Mouse (Mus musculus): ENCODE measurements around the gene Ehd4.

The Ehd4 gene

GRCm38 (mm10) chr2:120144390-120144789, 10.0 kb downstream of the Ehd4 start:
- DNase-seq (ENCODE audit: low spot score) = no peak

DNA sequence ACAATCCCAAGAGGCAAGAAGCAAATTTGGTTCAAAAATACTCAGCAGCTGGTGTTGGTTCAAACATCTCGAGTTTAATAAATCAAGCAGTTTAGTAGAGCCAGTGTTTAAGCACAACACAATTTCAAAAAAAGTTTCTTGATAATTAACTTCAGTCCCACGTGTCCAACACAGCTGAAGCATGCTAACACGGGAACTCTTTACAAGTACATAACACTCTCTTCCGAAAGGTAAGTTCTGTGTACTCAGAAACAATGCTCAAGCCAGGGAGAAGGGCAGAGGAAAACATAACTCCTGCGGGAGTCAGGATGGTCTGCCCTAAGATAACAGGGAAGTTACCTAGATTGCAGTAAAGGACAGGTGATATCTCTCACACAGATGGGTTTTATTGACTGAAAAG, 12.1 kb downstream of the Ehd4 start:
- DNase-seq (ENCODE audit: low spot score) = no peak

GRCm38 (mm10) chr2:120141671-120142070, 12.7 kb downstream of the Ehd4 start:
- DNase-seq (ENCODE audit: low spot score) = no peak

DNA sequence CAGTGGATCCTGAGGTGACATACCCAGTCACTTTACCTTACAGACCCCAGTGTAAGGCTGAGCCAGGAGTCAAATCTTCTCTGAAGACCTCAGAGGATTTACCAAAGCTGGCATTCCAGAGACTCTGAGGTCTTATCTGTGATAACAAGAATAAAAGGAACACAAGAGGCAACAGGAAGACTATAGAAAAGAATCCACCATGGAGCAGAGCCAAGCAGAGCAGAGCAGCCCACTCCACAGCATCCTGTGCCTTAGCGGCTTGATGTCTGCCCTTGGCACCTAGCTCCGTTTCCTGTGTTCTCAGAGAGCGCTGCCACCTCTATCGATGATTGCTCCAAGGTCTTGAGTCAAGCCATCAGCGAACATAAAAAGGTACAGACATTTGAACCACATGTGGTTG, 14.1 kb downstream of the Ehd4 start:
- no peak for DNase-seq (ENCODE audit: low spot score)

- no peak for DNase-seq (ENCODE audit: low spot score)
Measured at GRCm38 (mm10) chr2:120139091-120139490, 15.3 kb downstream of the Ehd4 start.

- no peak for DNase-seq (ENCODE audit: low spot score)
Measured at GRCm38 (mm10) chr2:120137281-120137680, 17.1 kb downstream of the Ehd4 start.

DNA sequence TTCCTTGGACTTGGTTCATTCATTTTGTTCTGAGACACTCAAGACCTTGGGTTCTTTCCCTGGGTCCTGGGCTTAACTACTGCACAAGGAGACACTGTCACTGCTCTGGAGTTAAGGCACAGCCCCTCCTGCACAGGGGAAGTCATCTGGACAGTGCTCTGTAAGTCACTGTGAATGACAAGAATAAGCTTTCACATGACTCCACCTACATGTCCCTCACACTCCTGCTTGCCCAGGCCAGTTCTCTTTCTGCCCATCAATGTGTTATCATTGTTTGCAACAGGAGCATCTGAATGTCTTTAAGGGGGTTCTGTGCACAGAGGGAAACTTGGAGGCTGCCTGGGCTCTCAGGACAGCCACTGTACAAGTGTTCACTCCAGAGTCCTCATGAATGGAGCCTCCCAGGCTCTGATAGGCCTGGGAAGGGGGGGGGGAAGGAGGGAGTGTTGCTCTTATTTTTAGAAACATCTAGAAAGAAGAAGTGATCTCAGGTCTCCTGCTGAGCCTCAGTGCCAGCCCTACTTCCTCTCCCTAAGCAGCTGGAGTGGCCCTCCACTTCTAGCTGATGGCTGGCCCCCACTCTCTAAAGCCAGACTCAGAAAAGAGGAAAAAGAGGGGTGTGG, 19.8 kb downstream of the Ehd4 start:
- DNase-seq (ENCODE audit: low spot score) = no peak

GRCm38 (mm10) chr2:120131881-120132280, 22.5 kb downstream of the Ehd4 start:
- DNase-seq (ENCODE audit: low spot score) = no peak

DNA sequence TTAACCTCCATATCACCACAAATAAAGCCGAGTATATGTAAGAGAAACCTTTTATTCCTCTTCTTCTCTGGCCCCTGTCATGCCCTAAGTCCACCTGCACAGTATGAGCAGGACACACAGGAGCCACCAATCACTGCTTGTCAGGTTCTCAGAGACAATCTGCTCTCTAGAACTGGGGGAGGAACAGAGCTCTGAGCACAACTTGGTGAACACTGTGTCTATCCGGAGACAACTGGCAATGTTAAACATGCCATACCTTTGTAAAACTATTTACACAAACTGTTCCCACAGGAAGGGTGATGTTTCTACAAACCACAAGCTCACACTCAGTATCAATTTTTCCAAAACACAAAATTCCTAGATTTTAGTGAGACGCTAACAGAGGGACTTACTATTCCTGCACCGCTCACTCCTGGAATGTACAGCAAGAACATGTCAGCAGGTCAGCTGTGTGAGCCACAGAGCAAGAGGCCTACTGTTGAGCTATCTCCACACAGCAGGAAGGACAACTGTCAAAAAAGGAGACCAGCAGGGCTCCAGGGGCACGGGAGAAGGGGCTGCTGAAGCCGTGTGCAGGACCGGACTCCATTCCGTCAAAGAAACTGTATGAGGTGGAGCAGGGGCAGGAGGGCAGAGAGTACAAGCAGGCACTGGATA, 25.0 kb downstream of the Ehd4 start:
- no peak for DNase-seq (ENCODE audit: low spot score)

DNA sequence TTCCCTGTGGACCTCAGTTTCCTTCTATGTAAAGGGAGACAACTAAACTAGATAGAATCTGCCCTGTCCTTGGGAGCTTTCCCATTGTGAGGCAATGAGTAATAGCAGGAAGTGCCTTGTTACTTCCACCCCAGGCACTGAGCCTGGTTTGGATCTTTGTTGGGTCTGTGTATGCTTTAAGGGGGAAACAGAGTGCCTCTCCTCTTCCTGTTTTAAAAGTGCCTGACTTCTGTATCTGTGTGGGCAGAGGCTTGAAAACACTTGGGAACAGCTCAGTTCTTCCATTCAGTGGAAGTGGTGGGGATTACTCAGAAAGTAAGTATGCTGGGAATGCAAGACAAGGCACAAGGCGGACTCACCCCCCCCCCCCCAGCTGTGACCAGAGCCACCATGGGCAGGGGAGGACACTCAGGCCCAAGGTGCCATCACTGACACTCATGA, 25.8 kb downstream of the Ehd4 start:
- DNase-seq (ENCODE audit: low spot score) = peak; percentile 40

DNA sequence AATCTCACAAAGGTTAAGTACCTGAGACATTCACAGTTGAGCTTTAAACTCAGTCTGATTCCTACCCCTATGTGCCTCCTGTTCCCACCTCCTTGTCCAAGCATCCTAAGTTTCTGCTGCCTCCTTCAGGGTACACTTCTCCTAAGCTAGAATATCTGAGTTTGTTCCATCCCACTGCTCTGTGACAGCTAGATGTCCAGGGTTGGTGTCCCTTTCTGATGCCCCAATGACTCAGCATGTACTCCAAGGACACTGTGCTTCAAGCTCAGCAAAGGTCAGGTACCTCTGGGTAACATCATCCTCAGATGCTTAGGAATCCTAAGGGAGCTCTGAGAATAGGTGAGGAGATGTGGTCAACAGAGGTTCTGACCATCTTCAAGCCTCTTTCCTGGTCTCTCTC, 26.4 kb downstream of the Ehd4 start:
- DNase-seq (ENCODE audit: low spot score) = no peak

DNA sequence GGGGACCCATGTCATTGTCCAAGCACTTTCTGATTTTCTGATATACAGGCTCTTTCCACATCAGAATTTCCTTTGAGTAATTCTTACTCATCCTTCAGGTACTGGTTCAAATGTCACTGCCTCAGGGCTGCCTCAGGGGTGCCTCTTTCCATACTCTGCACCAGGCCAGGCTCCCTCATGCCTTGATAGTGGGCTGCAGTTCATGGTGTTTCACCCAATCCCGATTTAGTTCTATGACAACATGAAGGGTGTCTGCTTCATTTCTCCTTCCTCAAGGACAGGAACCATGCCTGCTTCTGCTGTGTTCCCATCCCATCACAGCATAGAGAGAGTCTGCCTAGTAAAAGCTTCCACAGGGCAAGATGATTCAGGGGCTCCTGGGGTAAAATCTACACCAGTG, 27.5 kb downstream of the Ehd4 start:
- DNase-seq (ENCODE audit: low spot score) = no peak

GRCm38 (mm10) chr2:120126408-120126807, 28.0 kb downstream of the Ehd4 start:
- no peak for DNase-seq (ENCODE audit: low spot score)

GRCm38 (mm10) chr2:120125461-120125860, 28.9 kb downstream of the Ehd4 start:
- DNase-seq (ENCODE audit: low spot score) = no peak

- no peak for DNase-seq (ENCODE audit: low spot score)
Measured at GRCm38 (mm10) chr2:120124946-120125345, 29.5 kb downstream of the Ehd4 start.

DNA sequence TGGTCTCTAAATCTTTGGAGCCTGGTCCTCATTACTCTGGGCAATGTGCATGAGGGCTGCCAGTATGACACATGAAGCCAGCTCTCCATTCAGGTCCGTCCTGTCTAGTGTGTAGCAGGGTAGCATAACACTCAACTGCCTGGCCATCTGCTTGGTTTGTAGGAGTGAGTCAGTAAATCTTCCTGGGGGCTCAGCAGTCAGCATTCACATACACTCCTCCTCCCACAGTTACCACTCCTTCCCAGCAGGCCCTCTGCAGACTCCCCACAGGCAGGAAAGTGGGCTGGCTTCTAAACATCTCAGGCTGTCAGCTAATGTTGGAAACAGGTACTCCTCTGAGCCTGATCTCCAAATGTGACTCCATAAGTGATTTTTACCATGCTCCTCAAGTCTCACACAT, 30.3 kb downstream of the Ehd4 start:
- DNase-seq (ENCODE audit: low spot score) = no peak

GRCm38 (mm10) chr2:120122983-120123382, 31.4 kb downstream of the Ehd4 start:
- no peak for DNase-seq (ENCODE audit: low spot score)

GRCm38 (mm10) chr2:120117346-120117745, 37.1 kb downstream of the Ehd4 start:
- DNase-seq (ENCODE audit: low spot score) = no peak

DNA sequence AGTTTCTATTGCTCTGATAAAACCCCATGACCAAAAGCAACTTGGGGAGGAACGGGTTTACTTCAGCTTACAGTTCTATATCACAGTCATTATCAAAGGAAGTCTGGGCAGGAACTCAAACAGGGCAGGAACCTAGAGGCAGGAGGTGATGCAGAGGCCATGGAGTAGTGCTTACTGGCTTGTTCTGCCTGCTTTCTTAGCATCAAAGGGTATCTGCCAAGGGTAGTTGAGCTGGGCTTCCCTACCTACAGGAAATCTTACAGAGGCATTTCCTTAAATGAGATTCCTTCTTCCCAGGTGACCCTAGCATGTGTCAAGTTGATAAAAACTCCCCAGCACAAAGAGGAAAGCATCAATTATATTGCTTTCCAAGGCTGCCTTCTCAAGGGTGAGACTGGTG, 38.0 kb downstream of the Ehd4 start:
- no peak for DNase-seq (ENCODE audit: low spot score)

- no peak for DNase-seq (ENCODE audit: low spot score)
Measured at GRCm38 (mm10) chr2:120114977-120115376, 39.4 kb downstream of the Ehd4 start.

- no peak for DNase-seq (ENCODE audit: low spot score)
Measured at GRCm38 (mm10) chr2:120113963-120114362, 40.4 kb downstream of the Ehd4 start.

DNA sequence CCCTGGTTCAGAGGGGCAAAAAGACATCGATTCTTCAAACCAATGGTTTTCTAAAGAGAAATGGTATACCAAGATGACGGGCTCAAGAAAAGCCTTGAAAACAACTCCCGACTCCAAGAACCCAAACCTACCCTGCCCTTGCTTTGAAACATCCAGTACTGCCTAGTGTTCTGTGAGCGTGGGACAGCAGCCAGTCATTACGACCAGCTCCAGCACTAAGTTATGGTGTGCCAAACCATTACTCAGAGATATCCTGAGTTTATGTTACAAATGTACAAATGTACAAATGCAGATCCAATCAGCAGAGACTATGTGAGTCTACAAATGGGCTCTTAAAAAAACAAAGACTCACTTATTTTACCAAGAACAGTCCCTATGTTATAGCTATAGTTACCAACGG, 40.9 kb downstream of the Ehd4 start:
- no peak for DNase-seq (ENCODE audit: low spot score)

- no peak for DNase-seq (ENCODE audit: low spot score)
Measured at GRCm38 (mm10) chr2:120111596-120111995, 42.8 kb downstream of the Ehd4 start.

- DNase-seq (ENCODE audit: low spot score) = no peak
Measured at GRCm38 (mm10) chr2:120111172-120111571, 43.2 kb downstream of the Ehd4 start.
